Mouse (Mus musculus): ENCODE results near the gene Clock. TPM values are rescaled to one million over a fixed set of nuclear protein-coding genes. Genes with fewer than 3 reads are reported as not detected.

Clock gene
- polyA plus RNA-seq, 1 experiment, result 16.0 TPM

DNA sequence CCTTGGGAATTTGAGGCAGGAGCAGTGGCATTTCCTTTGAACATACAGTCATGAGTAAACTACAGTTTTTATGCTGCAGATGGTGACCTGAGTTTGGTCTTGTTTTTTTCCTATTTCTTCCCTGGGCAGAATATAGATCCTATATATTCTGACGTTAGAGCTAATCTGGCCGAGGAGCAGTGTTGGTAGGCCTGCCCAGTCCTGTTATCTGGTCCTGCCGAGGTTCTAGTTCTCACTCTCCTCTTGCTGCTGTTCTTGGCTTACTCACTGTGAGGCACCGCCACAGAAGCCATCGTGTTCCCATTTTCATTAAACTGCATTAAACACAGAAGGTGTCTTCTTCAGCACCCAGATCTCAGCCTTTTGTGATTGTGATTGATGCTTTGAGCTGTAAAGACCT, 116.7 kb downstream of the Clock start:
- H3K27ac ChIP-seq (ENCODE audit: insufficient read depth, low read depth, low read length), result no peak overlapping the region
- TF ChIP-seq POLR2A (IDR thresholded peaks at IDR 0.05; ENCODE audit: borderline replicate concordance, low read depth, low read length) (no peak), CTCF (IDR thresholded peaks at IDR 0.05; ENCODE audit: low read depth, low read length) (no peak)
- H3K4me3 ChIP-seq (ENCODE audit: insufficient read depth, low read length), result no peak overlapping the region
- H3K4me1 ChIP-seq (ENCODE audit: control insufficient read depth, insufficient read depth, low read length), result peaks cover 42% of the 10 kb centered on the region

DNA sequence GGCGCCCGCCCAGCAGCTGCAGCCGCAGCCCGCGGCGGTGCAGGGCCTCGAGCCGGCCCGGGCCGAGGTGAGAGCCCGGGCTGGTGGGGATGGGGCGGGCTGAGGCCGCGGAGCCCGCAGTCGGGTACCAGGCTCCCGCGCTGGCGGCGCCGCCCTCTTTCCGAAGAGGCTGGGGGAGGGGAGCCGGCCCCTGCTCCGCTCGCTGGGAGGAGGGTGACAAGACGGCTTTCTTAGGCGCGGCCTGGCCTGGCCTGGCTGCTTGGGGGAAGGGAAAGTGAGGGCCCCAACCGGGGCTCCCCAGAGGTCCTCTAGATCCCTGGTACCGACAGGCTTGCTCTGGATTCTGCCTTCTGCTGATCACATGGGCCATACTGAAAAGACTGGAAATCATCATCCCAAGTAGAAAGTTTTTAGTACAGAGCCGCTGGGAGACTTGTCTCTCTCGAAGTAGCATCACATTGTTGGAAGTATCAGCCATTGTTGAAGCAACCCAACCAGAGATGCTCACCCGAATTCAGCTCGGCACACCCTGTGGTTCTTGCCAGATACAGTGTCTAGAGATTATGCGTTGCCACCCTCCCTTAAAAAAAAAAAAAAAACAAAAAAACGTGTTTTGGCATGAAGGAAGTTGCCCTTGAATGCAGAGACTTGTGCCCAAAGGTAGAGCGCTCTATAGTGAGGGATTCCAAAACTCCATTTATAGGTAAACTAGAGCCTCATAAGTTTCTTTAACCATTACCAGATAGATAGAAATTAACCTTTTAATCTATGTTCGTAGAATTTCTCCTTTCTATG, 120.1 kb downstream of the Clock start:
- H3K4me3 ChIP-seq (ENCODE audit: insufficient read depth, low read length), result peak overlapping the region; percentile 88
- peaks cover 39% of the 10 kb centered on the region for H3K4me1 ChIP-seq (ENCODE audit: control insufficient read depth, insufficient read depth, low read length)
- TF ChIP-seq POLR2A (IDR thresholded peaks at IDR 0.05; ENCODE audit: borderline replicate concordance, low read depth, low read length) (no peak), CTCF (IDR thresholded peaks at IDR 0.05; ENCODE audit: low read depth, low read length) (no peak)
- H3K27ac ChIP-seq (ENCODE audit: insufficient read depth, low read depth, low read length), result peak overlapping the region; percentile 34

- no peak for TF ChIP-seq CTCF (IDR thresholded peaks at IDR 0.05; ENCODE audit: low read depth, low read length)
- no peak for TF ChIP-seq POLR2A (IDR thresholded peaks at IDR 0.05; ENCODE audit: borderline replicate concordance, low read depth, low read length)
- Histone ChIP-seq H3K27ac (ENCODE audit: insufficient read depth, low read depth, low read length) (peak within 1 kb of the TSS; percentile 34), H3K4me3 (ENCODE audit: insufficient read depth, low read length) (peak within 1 kb of the TSS; percentile 88), H3K4me1 (ENCODE audit: control insufficient read depth, insufficient read depth, low read length) (peaks cover 40% of the 10 kb centered on the region)
Measured at GRCm38 (mm10) chr5:76183750-76184261, 120.8 kb downstream of the Clock start, which contains the start of gene Tmem165. Gene Tmem165 (plus strand): TSS chr5:76183880.

GRCm38 (mm10) chr5:76183043-76183749, 121.4 kb downstream of the Clock start:
- peak overlapping the region; percentile 88 for H3K4me3 ChIP-seq (ENCODE audit: insufficient read depth, low read length)
- H3K27ac ChIP-seq (ENCODE audit: insufficient read depth, low read depth, low read length), result no peak overlapping the region
- no peak for TF ChIP-seq CTCF (IDR thresholded peaks at IDR 0.05; ENCODE audit: low read depth, low read length)
- TF ChIP-seq POLR2A (IDR thresholded peaks at IDR 0.05; ENCODE audit: borderline replicate concordance, low read depth, low read length), result no peak
- peaks cover 42% of the 10 kb centered on the region for H3K4me1 ChIP-seq (ENCODE audit: control insufficient read depth, insufficient read depth, low read length)

- no peak overlapping the region for H3K27ac ChIP-seq (ENCODE audit: insufficient read depth, low read depth, low read length)
- H3K4me1 ChIP-seq (ENCODE audit: control insufficient read depth, insufficient read depth, low read length), result peaks cover 35% of the 10 kb centered on the region
- H3K4me3 ChIP-seq (ENCODE audit: insufficient read depth, low read length), result no peak overlapping the region
- TF ChIP-seq CTCF (IDR thresholded peaks at IDR 0.05; ENCODE audit: low read depth, low read length) (no peak), POLR2A (IDR thresholded peaks at IDR 0.05; ENCODE audit: borderline replicate concordance, low read depth, low read length) (no peak)
Measured at GRCm38 (mm10) chr5:76182326-76182725, 122.3 kb downstream of the Clock start.

GRCm38 (mm10) chr5:76179791-76180190, 124.8 kb downstream of the Clock start:
- no peak for TF ChIP-seq POLR2A (IDR thresholded peaks at IDR 0.05; ENCODE audit: borderline replicate concordance, low read depth, low read length)
- TF ChIP-seq CTCF (IDR thresholded peaks at IDR 0.05; ENCODE audit: low read depth, low read length), result no peak

GRCm38 (mm10) chr5:76179171-76179570, 125.4 kb downstream of the Clock start:
- H3K27ac ChIP-seq (ENCODE audit: insufficient read depth, low read depth, low read length), result no peak overlapping the region
- peaks cover 24% of the 10 kb centered on the region for H3K4me1 ChIP-seq (ENCODE audit: control insufficient read depth, insufficient read depth, low read length)
- no peak overlapping the region for H3K4me3 ChIP-seq (ENCODE audit: insufficient read depth, low read length)
- TF ChIP-seq CTCF (IDR thresholded peaks at IDR 0.05; ENCODE audit: low read depth, low read length) (no peak), POLR2A (IDR thresholded peaks at IDR 0.05; ENCODE audit: borderline replicate concordance, low read depth, low read length) (no peak)

More at GRCm38 (mm10) chr5:76179791-76180190, 124.8 kb downstream of the Clock start:
- Histone ChIP-seq H3K4me1 (ENCODE audit: control insufficient read depth, insufficient read depth, low read length) (peaks cover 22% of the 10 kb centered on the region), H3K27ac (ENCODE audit: insufficient read depth, low read depth, low read length) (no peak overlapping the region), H3K4me3 (ENCODE audit: insufficient read depth, low read length) (no peak overlapping the region)

DNA sequence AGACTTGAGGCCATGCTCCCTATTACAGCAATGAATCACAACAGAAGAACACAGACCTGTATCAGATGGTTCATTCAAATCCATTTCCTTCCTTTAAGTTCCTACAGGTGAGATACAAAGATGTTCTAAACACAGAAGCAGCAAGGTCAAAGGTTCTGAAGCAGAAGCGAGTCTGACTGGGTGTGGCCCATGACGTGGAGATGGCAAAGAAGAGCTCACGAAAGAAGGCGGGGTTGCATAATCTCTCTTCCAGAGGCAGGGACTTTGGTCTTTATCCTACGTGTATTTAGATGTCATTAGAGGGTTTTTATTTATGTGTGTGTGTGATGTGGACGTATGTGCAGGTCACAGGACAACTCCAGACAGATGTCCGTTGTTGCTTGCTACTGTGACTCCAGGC, 126.9 kb downstream of the Clock start:
- Histone ChIP-seq H3K27ac (ENCODE audit: insufficient read depth, low read depth, low read length) (no peak overlapping the region), H3K4me1 (ENCODE audit: control insufficient read depth, insufficient read depth, low read length) (peaks cover 16% of the 10 kb centered on the region), H3K4me3 (ENCODE audit: insufficient read depth, low read length) (no peak overlapping the region)
- TF ChIP-seq CTCF (IDR thresholded peaks at IDR 0.05; ENCODE audit: low read depth, low read length), result no peak
- TF ChIP-seq POLR2A (IDR thresholded peaks at IDR 0.05; ENCODE audit: borderline replicate concordance, low read depth, low read length), result no peak

- Histone ChIP-seq H3K27ac (ENCODE audit: insufficient read depth, low read depth, low read length) (no peak overlapping the region), H3K4me3 (ENCODE audit: insufficient read depth, low read length) (no peak overlapping the region), H3K4me1 (ENCODE audit: control insufficient read depth, insufficient read depth, low read length) (peaks cover 12% of the 10 kb centered on the region)
- TF ChIP-seq CTCF (IDR thresholded peaks at IDR 0.05; ENCODE audit: low read depth, low read length) (no peak), POLR2A (IDR thresholded peaks at IDR 0.05; ENCODE audit: borderline replicate concordance, low read depth, low read length) (no peak)
Measured at GRCm38 (mm10) chr5:76176841-76177240, 127.8 kb downstream of the Clock start.

GRCm38 (mm10) chr5:76176411-76176810, 128.2 kb downstream of the Clock start:
- Histone ChIP-seq H3K4me1 (ENCODE audit: control insufficient read depth, insufficient read depth, low read length) (peaks cover 12% of the 10 kb centered on the region), H3K27ac (ENCODE audit: insufficient read depth, low read depth, low read length) (no peak overlapping the region), H3K4me3 (ENCODE audit: insufficient read depth, low read length) (no peak overlapping the region)
- TF ChIP-seq CTCF (IDR thresholded peaks at IDR 0.05; ENCODE audit: low read depth, low read length) (no peak), POLR2A (IDR thresholded peaks at IDR 0.05; ENCODE audit: borderline replicate concordance, low read depth, low read length) (no peak)

Measured in bone marrow macrophage, adult 2 months (primary cell).